Mouse (Mus musculus) G1E (cell line): ENCODE results near the gene Ubox5. TPM values are rescaled to one million over a fixed set of nuclear protein-coding genes. Genes with fewer than 3 reads are reported as not detected.
A peak's percentile ranks its signal among the peaks of the same experiment; 100 is the strongest.

Experiments used
- ATAC-seq: 2 replicates; pipeline ENCODE4 v1.8.0; 2016; ENCODE audit warnings: mild to moderate bottlenecking; ENCODE audit not compliant: insufficient number of reproducible peaks, poor library complexity, low FRiP score, severe bottlenecking; ENCODE audit errors: extremely low read depth
- DNase-seq: peaks from one replicate; pipeline ENCODE4 v3.0.0; 2012; ENCODE audit warnings: low spot score
- H3K27me3 ChIP-seq: 2 replicates; pipeline ENCODE4 v1.6.1; 2012; ENCODE audit warnings: mild to moderate bottlenecking, low read length, inconsistent platforms; ENCODE audit not compliant: insufficient read depth
- H3K36me3 ChIP-seq: replicated peaks from 2 replicates; pipeline ENCODE3; 2012; ENCODE audit warnings: mild to moderate bottlenecking, inconsistent platforms
- H3K4me1 ChIP-seq: 2 replicates; pipeline ENCODE4 v1.6.1; 2012; ENCODE audit warnings: low read depth, low read length, inconsistent platforms, mixed read lengths; ENCODE audit not compliant: insufficient read depth
- H3K4me3 ChIP-seq: 2 replicates; pipeline ENCODE4 v1.5.1; 2012; ENCODE audit warnings: low read depth, mild to moderate bottlenecking, inconsistent platforms, low read length, moderate library complexity, mixed read lengths
- H3K9me3 ChIP-seq: replicated peaks from 2 replicates; pipeline ENCODE4 v1.6.1; 2012; ENCODE audit warnings: inconsistent platforms
- CTCF ChIP-seq: IDR thresholded peaks from 2 replicates; pipeline ENCODE4 v1.5.1; 2012; ENCODE audit warnings: low read depth, low read length, inconsistent platforms, mixed read lengths
- GATA1 ChIP-seq: IDR thresholded peaks from 2 replicates; pipeline ENCODE4 v1.6.1; 2012; ENCODE audit warnings: borderline replicate concordance, low read length, inconsistent platforms, mixed read lengths
- GATA2 ChIP-seq: IDR thresholded peaks from 2 replicates; pipeline ENCODE4 v1.6.1; 2012; ENCODE audit warnings: low read depth, low read length, inconsistent platforms, borderline replicate concordance
- POLR2AphosphoS5 ChIP-seq: IDR thresholded peaks from 2 replicates; pipeline ENCODE4 v1.6.1; 2012; ENCODE audit warnings: low read depth, low read length, inconsistent platforms; ENCODE audit not compliant: insufficient replicate concordance
- TAL1 ChIP-seq: conservative IDR thresholded peaks from 2 replicates; pipeline ENCODE4 v1.6.1; 2012; ENCODE audit warnings: low read depth, low read length, inconsistent platforms, mixed read lengths
- polyA plus RNA-seq: library from polyadenylated mRNA; stranded (reverse); fragments of >175 nt; gene quantifications from 2 replicates; pipeline ENCODE4 v1.2.3, GENCODE M21; 2012
- total RNA-seq, 2 experiments: library from RNA; stranded (forward) in 1 of 2; stranded (reverse) in 1 of 2; fragments of 200-1000 nt in 1 of 2; fragments of >200 nt in 1 of 2; fragmentation: Nextera tagmentation in 1 of 2; gene quantifications; 2 replicates each; pipeline ENCODE4 v1.2.3; 2014 to 2017

Gene Ubox5
- total and polyA plus RNA-seq, 3 experiments, result 2.7 to 11.2 (median 9.7) TPM

DNA sequence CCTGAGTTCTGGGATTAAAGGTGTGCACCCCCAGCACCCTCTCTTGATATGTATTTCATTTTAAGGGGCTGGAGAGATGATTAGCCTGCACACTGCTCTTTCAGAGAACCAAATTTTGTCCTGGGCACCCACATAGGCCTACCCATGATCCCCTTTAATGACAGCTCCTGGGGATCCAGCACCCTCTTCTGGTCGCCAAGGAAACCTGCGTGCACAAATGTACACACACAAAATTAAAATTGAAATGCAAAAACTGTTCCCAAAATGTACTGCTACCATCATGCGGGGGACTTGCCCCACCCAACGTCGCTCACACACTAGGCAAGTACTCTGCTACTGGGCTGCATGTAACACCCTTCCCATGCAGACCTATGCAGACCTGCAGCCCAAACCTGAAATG lies 54.9 kb downstream of the Ubox5 start:
- H3K36me3 ChIP-seq, result no peaks in the 10 kb centered on the region
- no peak for TF ChIP-seq TAL1
- TF ChIP-seq POLR2AphosphoS5, result no peak
- TF ChIP-seq GATA2, result no peak
- TF ChIP-seq CTCF, result no peak
- peaks cover 11% of the 10 kb centered on the region for H3K4me1 ChIP-seq
- H3K9me3 ChIP-seq, result no peaks in the 10 kb centered on the region
- H3K4me3 ChIP-seq, result no peak overlapping the region
- ATAC-seq (no peak), DNase-seq (no peak)
- H3K27me3 ChIP-seq, result peaks cover 58% of the 10 kb centered on the region

DNA sequence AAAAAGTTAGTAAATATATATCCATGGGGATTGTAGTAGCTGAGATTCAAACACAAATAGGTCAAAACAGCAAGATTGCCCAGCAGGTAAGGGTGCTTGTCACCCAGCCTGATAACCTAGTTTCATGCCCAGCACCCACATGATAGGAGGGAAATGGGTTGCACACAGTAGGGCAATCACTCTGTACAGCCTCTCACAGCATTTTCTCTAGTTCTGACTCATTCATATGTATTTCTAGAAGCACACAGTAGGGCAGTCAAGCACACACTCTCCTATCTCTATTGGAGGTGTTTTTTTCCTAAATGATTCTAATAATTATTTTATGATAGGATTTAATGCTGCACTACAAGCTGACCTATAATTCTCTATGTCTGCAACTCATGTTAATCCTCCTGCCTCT lies 59.9 kb downstream of the Ubox5 start:
- peaks cover 19% of the 10 kb centered on the region for H3K27me3 ChIP-seq
- DNase-seq (no peak), ATAC-seq (no peak)
- no peaks in the 10 kb centered on the region for H3K9me3 ChIP-seq
- no peak for TF ChIP-seq TAL1
- no peak for TF ChIP-seq GATA2
- no peak for TF ChIP-seq GATA1
- no peak for TF ChIP-seq CTCF
- TF ChIP-seq POLR2AphosphoS5, result no peak
- H3K36me3 ChIP-seq, result peaks cover 30% of the 10 kb centered on the region
- no peak overlapping the region for H3K4me3 ChIP-seq
- H3K4me1 ChIP-seq, result peaks cover 14% of the 10 kb centered on the region

DNA sequence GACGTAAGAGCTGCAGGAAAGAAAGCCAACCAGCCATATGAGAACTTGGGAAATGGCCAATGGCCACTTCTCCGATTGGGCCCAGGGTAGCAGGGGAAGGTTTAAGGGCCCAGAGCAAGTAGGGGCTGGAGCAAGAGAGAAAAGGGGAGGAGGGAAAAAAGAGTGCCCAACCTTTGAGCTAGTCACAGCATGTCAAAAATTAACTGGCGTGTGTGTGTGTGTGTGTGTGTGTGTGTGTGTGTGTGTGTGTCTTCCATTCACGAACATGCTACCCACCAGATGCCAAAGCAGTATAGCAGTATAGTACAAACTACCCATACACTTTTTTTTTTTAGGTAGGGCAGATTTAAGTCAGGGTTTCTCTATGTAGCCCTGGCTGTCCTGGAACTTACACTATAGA lies 60.9 kb downstream of the Ubox5 start:
- peaks cover 16% of the 10 kb centered on the region for H3K27me3 ChIP-seq
- H3K36me3 ChIP-seq, result peaks cover 36% of the 10 kb centered on the region
- H3K9me3 ChIP-seq, result no peaks in the 10 kb centered on the region
- ATAC-seq (no peak), DNase-seq (no peak)
- no peak for TF ChIP-seq CTCF
- no peak for TF ChIP-seq POLR2AphosphoS5
- no peak for TF ChIP-seq GATA2
- no peak for TF ChIP-seq GATA1
- TF ChIP-seq TAL1, result no peak
- peaks cover 23% of the 10 kb centered on the region for H3K4me1 ChIP-seq
- H3K4me3 ChIP-seq, result no peak overlapping the region

DNA sequence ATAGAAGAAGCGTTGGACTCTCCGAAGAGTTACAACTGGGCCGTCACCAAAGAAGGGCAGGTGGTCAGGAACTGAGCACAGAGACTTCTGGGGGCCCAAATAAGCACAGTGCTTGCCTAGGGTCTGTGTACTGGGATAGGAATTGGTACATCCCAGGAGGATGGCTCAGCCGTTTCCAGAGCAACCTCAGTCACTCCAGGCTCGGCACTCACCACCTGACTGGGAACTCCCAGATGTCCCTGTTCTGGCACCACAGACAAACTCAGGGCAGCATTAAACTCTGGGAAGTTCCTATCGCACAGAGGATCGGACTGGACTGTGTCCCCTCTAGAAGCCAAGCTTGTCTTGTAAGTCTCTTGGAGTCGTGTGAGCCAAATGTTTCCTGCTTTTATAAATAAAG lies 64.9 kb downstream of the Ubox5 start:
- DNase-seq, result no peak
- ATAC-seq, result no peak
- peaks cover 39% of the 10 kb centered on the region for H3K36me3 ChIP-seq
- H3K27me3 ChIP-seq, result no peaks in the 10 kb centered on the region
- H3K9me3 ChIP-seq, result no peaks in the 10 kb centered on the region
- H3K4me3 ChIP-seq, result peak overlapping the region; percentile 97; the same call in 1 of the 2 replicates
- peaks cover 33% of the 10 kb centered on the region for H3K4me1 ChIP-seq
- no peak for TF ChIP-seq GATA2
- TF ChIP-seq GATA1, result no peak
- no peak for TF ChIP-seq CTCF
- TF ChIP-seq TAL1, result no peak
- no peak for TF ChIP-seq POLR2AphosphoS5

DNA sequence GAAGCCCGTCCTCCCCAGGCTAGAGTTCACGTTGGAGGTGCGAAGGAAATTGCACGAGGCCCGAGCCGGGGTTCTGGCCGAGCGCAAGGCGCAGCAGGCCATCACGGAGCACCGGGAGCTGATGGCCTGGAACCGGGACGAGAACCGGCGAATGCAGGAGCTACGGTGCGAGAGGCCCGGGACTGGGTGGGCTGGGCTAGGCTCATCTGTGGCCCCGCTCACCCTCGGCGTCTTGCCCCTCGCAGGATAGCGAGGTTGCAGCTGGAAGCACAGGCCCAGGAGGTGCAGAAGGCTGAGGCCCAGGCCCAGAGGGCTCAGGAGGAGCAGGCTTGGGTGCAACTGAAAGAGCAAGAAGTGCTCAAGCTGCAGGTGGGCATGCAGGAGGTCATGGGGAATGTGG lies 65.8 kb downstream of the Ubox5 start:
- ATAC-seq (no peak), DNase-seq (peak; percentile 22)
- Histone ChIP-seq H3K36me3 (peaks cover 45% of the 10 kb centered on the region), H3K9me3 (no peaks in the 10 kb centered on the region), H3K4me3 (peak overlapping the region; percentile 97), H3K4me1 (peaks cover 33% of the 10 kb centered on the region), H3K27me3 (no peaks in the 10 kb centered on the region)
- TF ChIP-seq GATA1, result no peak
- TF ChIP-seq GATA2, result no peak
- no peak for TF ChIP-seq CTCF
- TF ChIP-seq POLR2AphosphoS5, result no peak
- no peak for TF ChIP-seq TAL1

DNA sequence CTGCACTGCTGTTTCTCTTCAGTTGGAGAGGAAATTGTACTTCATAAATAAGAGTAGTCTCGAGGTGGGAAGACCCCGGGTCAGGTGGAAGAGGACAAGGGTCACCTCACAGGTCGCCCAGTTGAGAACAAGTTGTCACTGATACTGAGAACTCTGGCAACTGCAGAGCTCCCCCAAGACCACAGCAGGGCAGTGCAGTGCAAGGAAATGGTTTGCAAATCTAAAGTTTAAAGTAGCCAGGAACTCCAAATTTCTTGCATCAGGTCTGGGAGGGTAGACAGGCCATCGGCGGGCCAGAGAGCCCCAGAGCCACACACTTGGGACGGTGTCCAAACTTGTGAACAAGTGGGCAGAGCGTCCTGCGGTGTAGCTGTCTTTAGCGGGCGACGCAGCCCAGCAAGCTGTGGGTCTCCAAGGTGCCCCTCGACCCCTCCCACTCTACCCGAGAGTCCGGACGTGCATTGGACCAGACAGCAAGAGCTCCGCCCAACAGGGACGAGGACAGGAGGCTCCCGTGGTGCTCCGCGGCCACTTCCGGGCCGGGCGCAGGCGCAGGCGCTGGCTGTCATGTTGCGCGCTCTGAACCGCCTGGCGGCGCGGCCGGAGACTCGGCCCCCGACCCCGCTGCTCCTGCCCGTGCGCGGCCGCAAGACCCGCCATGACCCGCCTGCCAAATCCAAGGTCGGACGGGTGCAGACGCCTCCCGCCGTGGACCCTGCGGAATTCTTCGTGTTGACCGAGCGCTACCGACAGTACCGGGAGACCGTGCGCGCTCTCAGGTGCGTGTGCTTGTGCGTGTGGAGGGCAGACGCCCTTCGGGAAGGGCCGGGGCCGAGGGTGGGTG lies 66.4 kb downstream of the Ubox5 start, which contains the start of gene Mrps26:
TSS of gene Mrps26 (plus strand) at position 531 of the 844 bp plus-strand sequence.
- H3K4me1 ChIP-seq, result peaks cover 33% of the 10 kb centered on the region
- peaks cover 49% of the 10 kb centered on the region for H3K36me3 ChIP-seq
- DNase-seq (peak; percentile 99), ATAC-seq (peak; percentile 100)
- H3K4me3 ChIP-seq, result peak within 1 kb of the TSS; percentile 97
- no peak for TF ChIP-seq GATA2
- no peaks in the 10 kb centered on the region for H3K9me3 ChIP-seq
- no peaks in the 10 kb centered on the region for H3K27me3 ChIP-seq

DNA sequence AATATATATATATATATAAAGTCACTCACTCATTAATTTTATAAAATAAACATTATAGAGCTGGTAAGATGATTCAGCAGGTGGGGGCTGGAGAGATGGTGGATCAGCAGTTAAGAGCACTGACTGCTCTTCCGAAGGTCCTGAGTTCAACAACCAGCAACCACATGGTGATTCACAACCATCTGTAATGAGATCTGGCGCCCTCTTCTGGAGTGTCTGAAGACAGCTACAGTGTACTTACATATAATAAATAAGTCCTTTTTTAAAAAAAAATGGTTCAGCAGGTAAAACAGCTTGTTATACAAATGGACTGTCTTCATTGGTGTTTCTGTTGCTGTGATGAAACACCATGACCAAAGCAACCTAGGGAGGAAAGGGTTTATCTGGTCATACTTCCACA lies 71.8 kb downstream of the Ubox5 start:
- DNase-seq, result no peak

More for the DNA sequence above, 71.8 kb downstream of the Ubox5 start:
- H3K9me3 ChIP-seq, result no peaks in the 10 kb centered on the region
- H3K36me3 ChIP-seq, result peaks cover 59% of the 10 kb centered on the region
- no peak overlapping the region for H3K4me3 ChIP-seq
- no peaks in the 10 kb centered on the region for H3K27me3 ChIP-seq
- H3K4me1 ChIP-seq, result peaks cover 5% of the 10 kb centered on the region
- ATAC-seq, result no peak
- TF ChIP-seq POLR2AphosphoS5 (no peak), GATA2 (no peak), GATA1 (no peak), TAL1 (no peak), CTCF (no peak)
